Mouse (Mus musculus) thymus, postnatal 14 days (tissue): ENCODE results near the gene Znfx1.
A peak's percentile ranks its signal among the peaks of the same experiment; 100 is the strongest.

Experiments used
- DNase-seq: peaks from one replicate; pipeline ENCODE4 v3.0.0; 2021

Znfx1 gene

GRCm38 (mm10) chr2:167062965-167063880 is at the start of gene Znfx1:
TSS of gene Znfx1 (minus strand) at chr2:167063015.
- DNase-seq = peak; percentile 97

- DNase-seq = no peak
These were observed 49.4 kb upstream of the Znfx1 start for GRCm38 (mm10) chr2:167112259-167112658.

GRCm38 (mm10) chr2:167109506-167109905 is 46.7 kb upstream of the Znfx1 start:
- no peak for DNase-seq

GRCm38 (mm10) chr2:167103546-167103945 is 40.7 kb upstream of the Znfx1 start:
- no peak for DNase-seq

GRCm38 (mm10) chr2:167101743-167102441 is 39.1 kb upstream of the Znfx1 start:
- DNase-seq = peak; percentile 87

- DNase-seq = no peak
These were observed 31.9 kb upstream of the Znfx1 start for GRCm38 (mm10) chr2:167094688-167095087.

- no peak for DNase-seq
These were observed 30.5 kb upstream of the Znfx1 start for GRCm38 (mm10) chr2:167093171-167093900.

- DNase-seq = no peak
These were observed 27.5 kb upstream of the Znfx1 start for GRCm38 (mm10) chr2:167090271-167090670.

- DNase-seq = no peak
These were observed 24.0 kb upstream of the Znfx1 start for GRCm38 (mm10) chr2:167086836-167087235.

GRCm38 (mm10) chr2:167086092-167086491 is 23.3 kb upstream of the Znfx1 start:
- no peak for DNase-seq

GRCm38 (mm10) chr2:167081639-167082038 is 18.8 kb upstream of the Znfx1 start:
- no peak for DNase-seq

GRCm38 (mm10) chr2:167081135-167081534 is 18.3 kb upstream of the Znfx1 start:
- DNase-seq = no peak

GRCm38 (mm10) chr2:167080387-167080786 is 17.6 kb upstream of the Znfx1 start:
- no peak for DNase-seq

- DNase-seq = no peak
These were observed 16.9 kb upstream of the Znfx1 start for GRCm38 (mm10) chr2:167079535-167080257.

- DNase-seq = no peak
These were observed 16.2 kb upstream of the Znfx1 start for GRCm38 (mm10) chr2:167078931-167079495.

GRCm38 (mm10) chr2:167078486-167078885 is 15.7 kb upstream of the Znfx1 start:
- DNase-seq = no peak

GRCm38 (mm10) chr2:167077199-167077962 is 14.6 kb upstream of the Znfx1 start:
- no peak for DNase-seq

- DNase-seq = no peak
These were observed 13.9 kb upstream of the Znfx1 start for GRCm38 (mm10) chr2:167076759-167077158.

- DNase-seq = no peak
These were observed 13.5 kb upstream of the Znfx1 start for GRCm38 (mm10) chr2:167076352-167076751.

- DNase-seq = no peak
These were observed 11.8 kb upstream of the Znfx1 start for GRCm38 (mm10) chr2:167074587-167074986.
